Mouse (Mus musculus): ENCODE data around the gene Prlr.

Prlr gene

DNA sequence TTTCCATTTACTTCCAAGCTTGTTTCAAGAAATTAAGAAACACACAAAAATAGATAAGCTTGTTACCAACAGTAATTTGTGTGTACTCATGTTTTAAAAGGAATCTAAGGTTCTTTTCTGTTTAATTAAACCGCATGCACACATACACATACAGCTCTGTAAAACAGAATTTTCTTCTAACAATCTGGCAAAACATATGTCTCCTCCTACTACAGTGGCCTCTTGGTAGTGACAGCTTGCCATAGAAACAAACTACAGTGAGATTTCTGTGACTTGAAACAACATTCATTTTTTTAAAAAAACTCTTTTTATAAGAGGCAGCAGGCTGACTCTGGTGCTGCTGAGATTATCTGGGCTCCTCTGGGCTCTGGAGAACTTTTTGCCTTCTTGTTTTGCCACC, 129.4 kb downstream of the Prlr start:
- ChIA-PET CTCF (interaction anchor here in 1 of 4 experiments (0.6 kb wide), 1 partner anchor 22 kb away, joined by 3 read pairs; no protein-coding TSS in a partner anchor), POLR2A (no interaction called here)

DNA sequence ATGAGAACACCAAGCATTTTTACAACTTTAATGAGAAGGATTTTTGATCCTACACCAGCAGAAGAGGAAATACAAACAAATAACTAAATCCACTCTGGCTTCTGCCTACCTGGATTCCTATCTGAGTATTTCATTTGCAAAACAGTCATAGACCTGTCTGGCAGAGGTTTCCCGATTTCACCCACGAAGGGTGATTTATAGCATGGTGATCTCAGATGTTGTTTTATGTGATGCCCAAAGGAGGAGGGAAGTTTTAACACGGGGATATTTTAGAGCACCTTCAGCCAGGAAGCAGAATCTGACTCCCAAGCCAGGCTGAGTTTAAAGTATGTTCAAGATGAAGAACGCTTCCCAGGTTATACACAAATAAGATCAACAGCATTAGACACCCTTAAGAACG, 134.8 kb downstream of the Prlr start:
- CTCF ChIA-PET = no interaction called here
- POLR2A ChIA-PET = no interaction called here

DNA sequence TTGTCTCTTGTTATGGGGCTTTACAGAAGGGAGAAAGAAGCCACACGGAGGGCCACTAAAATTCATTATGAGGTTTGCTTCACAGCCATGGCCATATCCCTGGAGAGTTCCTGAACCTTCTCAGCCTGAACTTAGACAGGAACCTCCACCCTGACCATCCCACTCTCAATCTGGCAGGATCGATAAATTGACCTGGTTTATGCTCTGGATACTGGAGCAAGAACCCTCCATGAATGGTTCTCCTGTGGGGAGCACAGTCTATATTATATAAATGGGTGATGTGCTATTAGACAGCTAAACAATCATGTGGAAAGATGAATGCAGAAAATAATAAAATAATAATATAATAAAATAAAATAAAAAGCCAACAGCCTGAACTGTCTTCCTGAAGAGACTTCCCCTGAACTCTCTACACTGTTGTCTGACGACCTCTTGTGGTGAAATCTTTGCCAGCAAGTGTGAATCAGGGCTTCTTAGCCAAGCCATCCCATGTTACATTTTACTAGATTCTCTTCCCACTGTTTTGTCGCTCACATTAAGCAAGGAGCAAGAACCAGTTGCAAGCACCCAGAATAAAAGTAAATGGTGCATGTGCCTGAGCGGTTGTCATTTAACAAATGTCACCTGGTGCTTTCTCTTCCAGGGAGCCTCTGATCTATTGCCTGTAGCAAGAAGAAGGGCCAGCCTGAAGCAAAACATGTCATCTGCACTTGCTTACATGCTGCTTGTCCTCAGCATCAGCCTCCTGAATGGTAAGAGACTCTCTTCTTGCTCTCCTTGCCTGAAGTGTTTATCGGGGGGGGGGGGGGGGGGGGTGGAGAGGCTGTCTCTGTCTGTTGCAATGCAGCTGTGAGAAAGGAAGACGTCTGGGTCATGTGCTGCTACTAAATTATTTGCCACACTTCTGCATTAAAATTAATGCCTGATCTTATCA, 136.8 kb downstream of the Prlr start:
- CTCF ChIA-PET = interaction anchor here in 2 of 4 experiments (0.7 to 0.8 kb wide), 2 partner anchors 19 to 1190 kb away, joined by 3 to 5 read pairs; no protein-coding TSS in a partner anchor
- POLR2A ChIA-PET = no interaction called here

DNA sequence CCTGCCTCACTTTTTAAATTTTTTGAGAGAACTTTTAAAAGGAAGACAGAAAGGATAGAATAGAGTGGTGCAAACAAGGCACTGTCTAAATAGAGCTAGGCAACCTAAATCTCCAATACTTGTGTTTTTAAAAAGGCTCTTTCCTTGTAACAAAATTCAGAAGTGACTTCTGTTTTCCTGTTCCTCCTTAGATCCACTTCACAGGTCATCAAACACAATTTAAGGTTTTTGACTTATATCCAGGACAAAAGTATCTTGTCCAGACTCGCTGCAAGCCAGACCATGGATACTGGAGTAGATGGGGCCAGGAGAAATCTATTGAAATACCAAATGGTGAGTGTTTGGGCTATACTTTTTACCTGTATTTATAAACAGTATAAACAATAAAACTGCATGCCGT, 148.0 kb downstream of the Prlr start, which contains the start of gene Gm21973:
Gm21973 (plus strand) TSS at position 301 of the 400 bp plus-strand sequence.
- ChIA-PET CTCF (no interaction called here), POLR2A (no interaction called here)

DNA sequence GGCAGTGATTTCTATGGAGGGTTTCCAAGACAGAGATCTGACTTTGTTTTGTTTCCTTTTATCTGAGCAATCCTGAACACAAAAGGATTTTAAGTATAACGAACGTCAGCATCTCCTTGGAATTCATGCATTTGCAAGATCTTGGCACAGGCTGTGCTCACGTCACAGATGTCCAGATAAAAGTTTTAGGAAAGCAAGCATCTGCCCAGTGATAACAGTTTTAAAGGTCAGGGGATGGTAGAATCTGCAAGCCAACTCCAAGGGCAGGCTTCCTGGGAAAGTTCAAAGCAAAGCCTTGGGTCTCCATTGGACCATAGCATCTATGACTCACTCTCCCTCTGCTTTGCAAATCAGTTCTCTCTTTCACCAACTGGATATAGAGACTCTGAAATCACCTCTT, 153.6 kb downstream of the Prlr start:
- ChIA-PET POLR2A (no interaction called here), CTCF (no interaction called here)

DNA sequence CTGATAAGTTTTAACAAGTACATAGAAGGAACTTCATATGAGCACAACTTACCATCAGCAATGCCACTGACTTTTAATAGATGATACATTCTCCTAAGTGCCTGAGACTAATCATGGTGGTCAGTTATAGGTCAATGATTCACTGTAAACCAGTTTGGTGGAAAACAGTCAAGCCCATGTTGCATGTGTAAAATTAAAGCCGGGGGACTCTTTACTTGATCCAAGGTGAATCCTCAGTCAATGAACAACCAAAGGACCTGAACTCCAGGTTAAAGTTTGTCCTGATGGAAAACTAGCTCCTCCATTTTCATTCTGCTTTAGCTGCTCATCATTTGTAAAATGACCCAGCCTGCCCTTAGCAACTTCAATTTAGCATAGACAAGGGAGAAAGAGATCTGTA, 155.5 kb downstream of the Prlr start:
- POLR2A ChIA-PET = no interaction called here
- CTCF ChIA-PET = interaction anchor here in 1 of 4 experiments (0.6 kb wide), 1 partner anchor 18 kb away, joined by 5 read pairs; no protein-coding TSS in a partner anchor

DNA sequence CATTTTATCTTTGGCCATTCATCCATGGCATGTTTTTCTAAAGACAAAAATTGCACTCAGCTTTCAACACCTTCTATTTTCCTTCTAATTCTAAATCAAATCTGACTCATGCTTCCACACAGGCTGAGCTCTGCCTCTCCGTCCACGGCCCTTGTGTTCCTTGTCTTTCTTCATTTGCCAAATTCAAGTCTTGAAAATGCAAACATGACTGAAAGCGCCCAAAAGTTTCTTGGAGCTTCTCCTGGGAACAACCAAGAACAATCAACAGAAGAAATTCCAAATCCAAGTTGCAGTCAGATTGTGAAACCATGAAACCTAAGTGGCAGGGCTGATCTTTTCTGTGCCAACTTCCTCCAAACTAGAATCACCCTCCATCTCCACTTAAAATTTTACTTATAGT, 161.6 kb downstream of the Prlr start:
- CTCF ChIA-PET = no interaction called here
- POLR2A ChIA-PET = no interaction called here

DNA sequence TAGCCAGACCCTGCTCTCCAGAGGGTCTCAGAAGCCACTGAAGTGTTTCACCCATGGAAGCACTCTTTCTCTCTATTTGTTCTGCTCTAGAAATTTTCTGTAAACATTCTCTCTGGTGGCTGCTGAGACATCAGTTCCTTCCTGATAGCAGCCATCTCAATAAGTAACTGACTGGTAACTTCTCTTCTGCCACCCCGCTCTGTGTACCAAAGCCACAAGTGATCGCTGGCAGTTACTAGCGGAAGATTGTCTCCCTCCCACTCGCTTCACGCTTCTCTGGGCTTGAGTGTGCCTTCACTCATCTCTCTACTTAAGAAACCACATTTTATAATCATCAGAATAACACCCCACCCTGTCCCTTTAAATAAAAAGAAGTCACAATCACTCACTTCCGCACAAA, 170.0 kb downstream of the Prlr start:
- ChIA-PET POLR2A (no interaction called here), CTCF (no interaction called here)

DNA sequence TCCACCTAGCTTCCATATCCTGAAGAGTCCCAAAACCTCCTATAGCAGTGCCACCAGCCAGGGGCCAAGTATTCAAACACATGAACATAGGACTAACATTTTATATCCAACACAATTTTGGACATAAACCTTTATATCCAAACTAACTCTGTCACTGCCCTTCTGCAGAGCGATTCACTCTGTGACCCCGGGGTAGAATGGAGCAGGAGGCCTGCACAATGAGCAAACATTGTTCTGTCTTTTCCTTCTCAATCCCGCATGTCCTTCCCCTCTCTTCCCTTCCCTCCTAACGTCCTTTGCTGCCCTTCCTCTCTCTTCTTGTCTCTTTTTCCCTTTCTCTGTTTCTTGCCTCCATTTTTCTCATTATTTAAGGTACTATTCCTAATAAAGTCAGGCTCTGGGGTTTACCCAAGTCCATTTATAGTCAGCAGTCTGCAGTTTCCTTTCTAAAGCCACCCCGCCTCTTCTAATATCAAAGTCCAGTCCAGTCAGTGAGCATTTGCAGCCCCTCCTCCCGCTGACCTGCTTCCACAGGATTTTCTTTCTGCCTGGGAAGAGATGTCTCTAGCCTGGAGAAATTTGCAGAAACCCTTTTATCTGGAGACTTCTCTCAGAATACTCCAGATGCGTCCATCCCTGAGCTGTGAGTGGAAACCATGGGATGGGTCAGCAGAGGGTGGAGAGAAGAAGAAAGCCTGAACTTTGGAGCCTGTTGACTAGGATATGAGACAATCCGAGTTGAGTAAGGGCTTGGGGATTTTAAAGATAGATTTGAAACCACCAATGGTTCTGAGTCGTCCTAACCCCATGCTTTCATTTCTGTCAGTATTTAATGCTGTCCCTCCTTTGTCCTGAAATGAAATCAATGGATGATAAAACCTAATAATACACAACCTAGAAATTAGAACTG, 181.3 kb downstream of the Prlr start, which contains the start of gene Agxt2:
Agxt2 (plus strand) TSS at position 494 of the 910 bp plus-strand sequence.
- ChIA-PET CTCF (no interaction called here), POLR2A (no interaction called here)

DNA sequence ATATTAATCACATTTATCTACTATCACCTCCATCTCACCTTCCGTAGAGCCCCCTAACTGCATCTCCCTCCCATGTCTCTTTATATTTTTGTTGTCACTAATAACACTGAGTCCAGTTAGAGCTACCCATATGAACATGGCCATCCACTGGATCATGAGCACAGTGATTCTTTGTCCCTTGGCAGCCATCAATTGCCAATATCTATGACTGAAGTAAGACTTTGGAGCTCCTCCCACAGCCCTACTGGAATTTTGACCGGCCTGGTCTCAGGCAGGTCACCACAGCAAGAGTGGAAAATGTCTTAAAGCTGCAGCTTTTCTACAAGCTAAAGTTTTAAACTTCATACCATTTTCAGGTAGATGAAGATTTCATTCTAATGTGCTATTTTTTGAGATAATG, 189.3 kb downstream of the Prlr start:
- ChIA-PET POLR2A (no interaction called here), CTCF (interaction anchor here in 1 of 4 experiments (0.5 kb wide), 1 partner anchor 1558 kb away, joined by 6 read pairs; no protein-coding TSS in a partner anchor)

DNA sequence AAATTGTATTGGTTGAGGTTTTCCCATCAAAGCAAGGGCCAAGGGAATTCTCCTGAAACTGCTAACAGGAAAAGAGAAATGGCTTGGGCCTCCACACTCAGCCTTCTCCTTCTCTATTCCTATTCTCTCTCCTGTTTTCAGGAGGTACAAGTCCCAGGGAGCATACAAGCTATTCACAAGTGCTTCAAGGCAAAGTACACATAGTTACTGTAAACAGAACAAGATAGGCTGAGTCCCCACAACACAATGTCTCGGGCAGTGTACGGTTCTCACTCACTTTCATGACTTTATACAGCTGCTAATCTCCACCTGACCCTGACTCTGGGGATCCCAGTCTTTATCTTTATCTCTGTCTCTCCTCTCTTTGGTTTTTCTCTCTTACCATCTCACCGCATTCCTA, 198.4 kb downstream of the Prlr start:
- ChIA-PET POLR2A (no interaction called here), CTCF (no interaction called here)

DNA sequence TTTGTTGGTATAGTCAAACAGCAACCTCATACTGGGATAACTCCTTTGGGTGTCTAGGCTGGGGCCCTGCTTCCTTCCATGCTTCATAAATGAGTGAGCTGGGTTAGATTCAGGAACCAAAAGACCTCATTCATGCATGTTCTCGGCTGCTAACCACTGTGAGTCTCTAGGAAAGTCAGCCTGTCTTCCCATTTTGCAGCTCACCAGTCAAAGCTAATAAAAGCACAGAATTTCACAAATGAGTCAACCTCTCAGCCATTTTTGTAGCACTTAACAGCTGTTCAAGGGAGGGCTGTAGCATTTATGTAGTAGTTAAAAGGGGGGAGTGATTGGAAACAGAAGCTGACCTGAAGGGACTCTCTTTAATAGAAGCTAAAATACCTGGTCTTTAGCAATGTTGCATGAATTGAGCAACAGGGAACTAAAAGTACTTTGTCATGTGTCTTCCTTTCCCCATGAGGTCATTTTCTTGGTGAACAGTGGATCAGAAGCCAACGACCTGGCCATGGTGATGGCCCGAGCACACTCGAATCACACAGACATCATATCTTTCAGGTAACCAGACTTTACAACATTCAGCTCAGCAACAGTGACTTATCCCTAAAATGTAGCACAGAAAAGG, 201.4 kb downstream of the Prlr start:
- ChIA-PET POLR2A (interaction anchor here in 2 of 4 experiments (0.5 to 0.6 kb wide), 2 partner anchors 37 to 136 kb away, joined by 3 read pairs; no protein-coding TSS in a partner anchor), CTCF (no interaction called here)

DNA sequence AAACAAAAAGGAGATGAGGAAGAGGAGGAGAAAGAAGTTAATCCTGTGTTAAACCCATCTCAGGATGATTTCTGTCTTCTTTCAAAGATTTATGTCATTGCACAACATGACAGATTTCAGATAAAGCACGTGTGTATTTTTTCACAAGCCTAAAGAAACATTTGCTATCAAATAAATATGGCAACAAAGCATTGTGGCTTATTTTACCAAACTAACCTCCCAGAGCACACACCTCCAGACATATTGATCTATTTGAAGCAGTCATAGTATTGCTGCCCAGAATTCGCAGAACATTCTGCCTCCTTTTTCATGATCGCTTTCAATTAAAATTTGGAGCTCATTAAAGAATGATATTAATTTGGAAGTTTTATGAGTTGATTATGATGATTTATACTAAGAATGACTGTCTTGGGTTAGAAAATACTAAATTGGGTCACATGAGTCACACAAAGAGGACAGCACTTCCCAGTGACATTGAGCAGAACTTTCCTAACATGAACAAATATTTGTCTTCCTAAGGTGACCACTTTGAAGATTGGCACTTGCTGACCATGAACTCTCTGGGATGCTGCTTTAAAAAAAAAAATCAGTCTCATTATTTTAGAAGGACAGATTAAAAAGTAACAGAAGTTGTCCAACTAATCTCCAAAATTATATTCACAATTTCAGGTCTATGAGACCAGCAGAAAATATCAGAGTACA, 202.9 kb downstream of the Prlr start:
- ChIA-PET POLR2A (no interaction called here), CTCF (no interaction called here)

DNA sequence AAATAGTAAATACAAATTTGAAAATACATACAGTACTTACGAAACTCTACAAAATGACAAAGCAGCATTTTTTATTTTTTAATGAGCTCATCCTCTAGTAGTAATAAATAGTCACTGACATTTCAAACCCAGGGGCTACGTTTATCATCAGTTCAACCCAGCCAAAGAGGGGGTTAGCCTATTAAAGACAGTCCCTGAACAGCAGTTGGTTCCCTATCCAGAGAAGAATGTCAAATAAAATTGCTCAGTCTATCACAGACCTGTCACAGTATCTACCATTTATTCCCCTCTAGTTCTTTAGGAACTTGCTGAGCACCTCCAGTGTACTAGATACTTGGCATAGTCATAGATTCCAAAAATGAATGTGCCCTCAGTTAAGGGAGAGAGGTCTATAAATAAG, 210.2 kb downstream of the Prlr start:
- CTCF ChIA-PET = no interaction called here
- POLR2A ChIA-PET = no interaction called here

Data from embryonic stem cell, embryonic (primary cell).